Mouse (Mus musculus) liver, embryonic 18 days (tissue): ENCODE measurements around the gene Dnajc6. TPM values are rescaled to one million over a fixed set of nuclear protein-coding genes. Genes with fewer than 3 reads are reported as not detected.

Experiments
- polyA plus RNA-seq: library from polyadenylated mRNA; depleted of rRNA; stranded (reverse); fragments of >200 nt; gene quantifications from 2 replicates; pipeline ENCODE4 v1.2.3, GENCODE M21; 2012; rRNA removed

The Dnajc6 gene
- 0.13 and 0.23 TPM in 2 replicates for polyA plus RNA-seq

DNA sequence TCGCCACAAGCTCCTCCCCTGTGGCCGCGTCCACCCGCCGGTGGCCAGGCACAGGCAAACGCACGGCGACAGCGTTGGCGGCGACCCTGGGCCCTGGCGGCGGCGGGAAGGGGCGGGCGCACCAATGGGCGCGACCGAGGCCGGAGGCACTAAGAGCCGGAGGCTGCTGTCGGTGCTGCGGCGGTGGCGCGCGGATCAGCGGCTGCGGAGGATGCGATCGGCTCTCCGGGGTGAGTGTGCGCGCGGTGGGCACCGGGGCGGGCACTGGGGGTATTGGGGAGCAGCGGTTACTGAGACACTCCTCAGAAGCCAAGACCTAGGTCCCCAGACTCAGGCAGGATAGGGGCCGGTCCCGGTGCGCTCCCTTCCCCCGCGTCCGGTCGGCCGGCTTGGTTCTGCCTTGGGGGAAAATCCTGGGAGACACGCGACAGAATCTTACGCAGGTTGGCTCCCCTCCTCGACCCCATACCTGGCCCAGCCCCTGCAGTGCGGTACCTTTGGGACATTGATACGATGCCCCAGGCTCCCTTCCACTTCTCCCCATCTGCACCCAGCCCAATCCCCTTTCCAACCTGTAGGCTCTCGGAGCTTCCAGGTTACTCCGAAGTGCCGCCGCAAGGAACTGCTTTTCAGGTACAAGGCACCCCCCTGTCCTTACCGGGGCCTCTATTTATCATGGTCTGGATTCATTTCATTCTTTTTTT is at the start of gene Dnajc6:
Gene Dnajc6 (plus strand): TSS at position 115 of the 704 bp plus-strand sequence.

GRCm38 (mm10) chr4:101647196-101647905 is 150.9 kb downstream of the Dnajc6 start, which contains the start of gene Leprot:
Leprot (plus strand) TSS chr4:101647718.

Other genes starting within 250 kb of the Dnajc6 start
- 23.7 TPM in 2 replicates for gene Jak1, start 231.4 kb upstream of the Dnajc6 start, polyA plus RNA-seq
- 18.4 and 21.2 TPM in 2 replicates for gene Ak4, start 77.4 kb upstream of the Dnajc6 start, polyA plus RNA-seq
- 33.7 and 34.5 TPM in 2 replicates for gene Leprot, start 151.1 kb downstream of the Dnajc6 start, polyA plus RNA-seq
- gene Lepr, start 220.8 kb downstream of the Dnajc6 start, polyA plus RNA-seq, result 2.5 TPM in 2 replicates